8 mouse cellular contexts compared by ENCODE assay signal in genomic region chrX:75084774-75085508, GRCm38 (mm10). TPM values are rescaled to one million over a fixed set of nuclear protein-coding genes. Genes with fewer than 3 reads are reported as not detected.
A peak's percentile ranks its signal among the peaks of the same experiment; 100 is the strongest.
DNase-seq lines count a peak whose midpoint lies in the region; ATAC-seq and TF ChIP-seq lines count a peak whose summit lies in the region.

Gene Gab3 (minus strand): TSS chrX:75085458.

- H3K4me2 ChIP-seq in forebrain, embryonic 13.5 days: peak within 1 kb of the TSS; percentile 63

- H3K27me3 ChIP-seq in forebrain, embryonic 13.5 days: no peaks in the 10 kb centered on the region

- 29% methylated on average over 7 of the region's 17 CpGs for WGBS in forebrain, embryonic 13.5 days
- 11% methylated on average over 13 of the region's 17 CpGs for WGBS in olfactory bulb, adult 2 months

- peak within 1 kb of the TSS; percentile 46 for H3K4me3 ChIP-seq in forebrain, embryonic 13.5 days
- peak within 1 kb of the TSS; percentile 70 for H3K4me3 ChIP-seq in olfactory bulb, adult 2 months (ENCODE audit: insufficient read depth, low read depth, low read length)

- no peak within 1 kb of the TSS for H3K27ac ChIP-seq in forebrain, embryonic 13.5 days
- peak within 1 kb of the TSS; percentile 33; the same call in 1 of the 2 replicates for H3K27ac ChIP-seq in olfactory bulb, adult 2 months (ENCODE audit: insufficient read depth, low read depth, low read length)

- H3K9me3 ChIP-seq in forebrain, embryonic 13.5 days (replicated peaks): no peaks in the 10 kb centered on the region

- TF ChIP-seq POLR2A in olfactory bulb, adult 2 months (IDR thresholded peaks at IDR 0.05; ENCODE audit: insufficient read depth, low read depth, low read length): no peak

- intact Hi-C loops in heart, postnatal 14 days (cut with DNase I): loop anchor here (10.0 kb wide), 1 partner anchor 80 kb away; no protein-coding TSS in a partner anchor

- TF ChIP-seq CTCF in olfactory bulb, adult 2 months (IDR thresholded peaks at IDR 0.05; ENCODE audit: insufficient read depth, low read depth, low read length): no peak

- H3K9ac ChIP-seq in forebrain, embryonic 13.5 days: peak within 1 kb of the TSS; percentile 61

- ATAC-seq in forebrain, embryonic 13.5 days: peak; percentile 95

- no peaks in the 10 kb centered on the region for H3K4me1 ChIP-seq in forebrain, embryonic 13.5 days
- peaks cover 3% of the 10 kb centered on the region; the same call in 1 of the 2 replicates for H3K4me1 ChIP-seq in olfactory bulb, adult 2 months (ENCODE audit: control insufficient read depth, insufficient read depth, low read length)

- no peaks in the 10 kb centered on the region for H3K36me3 ChIP-seq in forebrain, embryonic 13.5 days (ENCODE audit: poor library complexity, severe bottlenecking)

- DNase-seq in MEL-GATA-1-ER (ENCODE audit: extremely low read depth, low read depth): peak; percentile 80
- DNase-seq in c-Kit-positive CD71-positive TER-119-positive erythroid progenitor cells, embryonic 14.5 days (ENCODE audit: low spot score): peak; percentile 41
- peak; percentile 62 to 66 for DNase-seq in heart, postnatal 14 days
- peak; percentile 66 to 70 for DNase-seq in kidney, postnatal 4 days
- peak; percentile 76 for DNase-seq in lung, postnatal 10 days
- peak; percentile 61 for DNase-seq in thymus, postnatal 0 days (ENCODE audit: low spot score)

RNA-seq across cellular contexts. Expression of gene Gab3, which starts in this region (rescaled TPM):
- 1.0 and 1.2 TPM in 2 replicates for polyA plus RNA-seq in forebrain, embryonic 13.5 days (2015; fragmentation: Nextera tagmentation; extraction: Ambion mirVana)
- total RNA-seq in heart, postnatal 14 days (2021): 1 to 10 TPM; 2.2 to 2.4 TPM
- polyA plus RNA-seq in olfactory bulb, adult 2 months (2012; ENCODE audit: insufficient read depth, insufficient read length, low replicate concordance, missing spikeins): not detected in 2 replicates
- 3.4 and 3.6 TPM in 2 replicates for polyA plus RNA-seq in thymus, postnatal 0 days (2015; fragmentation: Nextera tagmentation; extraction: Ambion mirVana)
